Mouse (Mus musculus) ES-E14 (cell line): Measurements from ENCODE around the gene Med15. TPM values are rescaled to one million over a fixed set of nuclear protein-coding genes. Genes with fewer than 3 reads are reported as not detected.

ENCODE experiments used
- DNase-seq: peaks from one replicate; pipeline ENCODE4 v3.0.0-alpha.2; 2013; ENCODE audit warnings: low read depth, low spot score
- H3K27ac ChIP-seq: 2 replicates; pipeline ENCODE4 v1.5.1; 2012; ENCODE audit warnings: low read depth, mild to moderate bottlenecking, low read length, moderate library complexity, mixed read lengths; ENCODE audit not compliant: poor library complexity, insufficient read depth, severe bottlenecking
- H3K36me3 ChIP-seq: 2 replicates; pipeline ENCODE4 v1.6.1; 2012; ENCODE audit warnings: mild to moderate bottlenecking, low read length, moderate library complexity, mixed read lengths; ENCODE audit not compliant: control insufficient read depth, poor library complexity, insufficient read depth, severe bottlenecking
- H3K4me1 ChIP-seq, 2 experiments: fragments of 150-350 bp in 1 of 2; sonication (generic) in 1 of 2; 2 replicates each; pipeline ENCODE4 v1.6.1; 2012; ENCODE audit warnings: low read length in 2 of 2, mild to moderate bottlenecking in 1 of 2, mixed read lengths in 1 of 2; ENCODE audit not compliant: control insufficient read depth in 2 of 2, insufficient read depth in 2 of 2, poor library complexity in 1 of 2
- H3K4me3 ChIP-seq, 2 experiments: fragments of 150-350 bp in 1 of 2; sonication (generic) in 1 of 2; 2 replicates each; pipeline ENCODE4 v1.5.1; 2012; ENCODE audit warnings: low read length in 2 of 2, low read depth in 1 of 2, mild to moderate bottlenecking in 1 of 2, mixed read lengths in 1 of 2; ENCODE audit not compliant: insufficient read depth in 1 of 2, poor library complexity in 1 of 2, severe bottlenecking in 1 of 2
- H3K9ac ChIP-seq: 2 replicates; pipeline ENCODE4 v1.6.1; 2012; ENCODE audit warnings: low read depth, mild to moderate bottlenecking, low read length, mixed read lengths; ENCODE audit not compliant: poor library complexity, insufficient read depth, severe bottlenecking
- H3K9me3 ChIP-seq: fragments of 150-350 bp; sonication (generic); 2 replicates; pipeline ENCODE4 v1.6.1; 2012; ENCODE audit warnings: low read depth, mild to moderate bottlenecking, low read length; ENCODE audit not compliant: control insufficient read depth, insufficient read depth
- CHD2 ChIP-seq: IDR thresholded peaks from 2 replicates; pipeline ENCODE4 v1.6.1; 2014; ENCODE audit warnings: mild to moderate bottlenecking, low read depth, low read length, inconsistent platforms
- HCFC1 ChIP-seq: IDR thresholded peaks from 2 replicates; pipeline ENCODE4 v1.6.1; 2012; ENCODE audit warnings: low read length, inconsistent platforms, borderline replicate concordance; ENCODE audit not compliant: insufficient read depth
- MAFK ChIP-seq: IDR thresholded peaks from 2 replicates; pipeline ENCODE4 v1.6.1; 2014; ENCODE audit warnings: mild to moderate bottlenecking, low read depth, low read length, inconsistent platforms; ENCODE audit not compliant: insufficient read depth
- ZC3H11A ChIP-seq: IDR thresholded peaks from 2 replicates; pipeline ENCODE4 v1.6.1; 2012; ENCODE audit warnings: low read depth, mild to moderate bottlenecking, inconsistent platforms, low read length, borderline replicate concordance
- ZNF384 ChIP-seq: IDR thresholded peaks from 2 replicates; pipeline ENCODE4 v1.6.1; 2012; ENCODE audit warnings: low read depth, low read length, inconsistent platforms
- in situ Hi-C, 2 experiments: fragments of 600-800 bp; cut with MboI; formaldehyde crosslinking; loops; one replicate each; pipeline ENCODE4 v1.15.1; 2025; ENCODE audit warnings: low sequenced_read_pairs in 2 of 2, inconsistent platforms in 1 of 2; ENCODE audit not compliant: unreplicated experiment in 2 of 2
- total RNA-seq: library from RNA; depleted of rRNA; stranded (reverse); fragments of 300-350 nt; gene quantifications from 2 replicates; pipeline ENCODE4 v1.2.3, GENCODE M21; 2012

Med15 gene
- total RNA-seq, 1 experiment: 32.7 TPM

- no peaks in the 10 kb centered on the region for H3K36me3 ChIP-seq
- no peak overlapping the region for H3K9ac ChIP-seq
- no peak overlapping the region for H3K27ac ChIP-seq
- no peaks in the 10 kb centered on the region for H3K9me3 ChIP-seq
- no peak for DNase-seq
- H3K4me1 ChIP-seq: no peaks in the 10 kb centered on the region
- TF ChIP-seq MAFK: no peak
- TF ChIP-seq CHD2: no peak
- no peak overlapping the region for H3K4me3 ChIP-seq
- in situ Hi-C loops: no loop called here
Measured at GRCm38 (mm10) chr16:17753686-17754085, 21.0 kb upstream of the Med15 start.

- DNase-seq: no peak
- in situ Hi-C loops: no loop called here
- Histone ChIP-seq H3K4me3 (no peak overlapping the region), H3K4me1 (no peaks in the 10 kb centered on the region), H3K9me3 (no peaks in the 10 kb centered on the region), H3K36me3 (no peaks in the 10 kb centered on the region), H3K9ac (no peak overlapping the region), H3K27ac (no peak overlapping the region)
- no peak for TF ChIP-seq MAFK
- TF ChIP-seq ZC3H11A: no peak
- no peak for TF ChIP-seq HCFC1
- TF ChIP-seq ZNF384: no peak
- no peak for TF ChIP-seq CHD2
Measured at GRCm38 (mm10) chr16:17753001-17753400, 20.3 kb upstream of the Med15 start.

- no peaks in the 10 kb centered on the region for H3K36me3 ChIP-seq
- H3K4me3 ChIP-seq: no peak overlapping the region
- no peaks in the 10 kb centered on the region for H3K9me3 ChIP-seq
- in situ Hi-C loops: no loop called here
- H3K27ac ChIP-seq: no peak overlapping the region
- H3K4me1 ChIP-seq: no peaks in the 10 kb centered on the region
- no peak for TF ChIP-seq ZC3H11A
- TF ChIP-seq CHD2: no peak
- DNase-seq: no peak
- H3K9ac ChIP-seq: no peak overlapping the region
Measured at GRCm38 (mm10) chr16:17745067-17745466, 12.4 kb upstream of the Med15 start.

- Histone ChIP-seq H3K4me1 (no peaks in the 10 kb centered on the region), H3K36me3 (no peaks in the 10 kb centered on the region), H3K9me3 (no peaks in the 10 kb centered on the region), H3K4me3 (no peak overlapping the region), H3K27ac (no peak overlapping the region), H3K9ac (no peak overlapping the region)
- DNase-seq: no peak
- in situ Hi-C loops: no loop called here
- TF ChIP-seq ZNF384 (no peak), ZC3H11A (no peak), MAFK (no peak), HCFC1 (no peak), CHD2 (no peak)
Measured at GRCm38 (mm10) chr16:17744536-17744935, 11.8 kb upstream of the Med15 start.

GRCm38 (mm10) chr16:17743279-17743678 lies 10.6 kb upstream of the Med15 start:
- H3K27ac ChIP-seq: no peak overlapping the region
- no peaks in the 10 kb centered on the region for H3K4me1 ChIP-seq
- in situ Hi-C loops: no loop called here
- H3K9ac ChIP-seq: no peak overlapping the region
- TF ChIP-seq ZC3H11A (no peak), MAFK (no peak), ZNF384 (no peak), HCFC1 (no peak), CHD2 (no peak)
- H3K9me3 ChIP-seq: no peaks in the 10 kb centered on the region
- H3K4me3 ChIP-seq: no peak overlapping the region
- H3K36me3 ChIP-seq: no peaks in the 10 kb centered on the region
- DNase-seq: no peak
